Mouse (Mus musculus): ENCODE data around the gene Mthfd1l. TPM values are rescaled to one million over a fixed set of nuclear protein-coding genes. Genes with fewer than 3 reads are reported as not detected.

Mthfd1l gene
- total and polyA plus RNA-seq, 2 experiments from 2014 or later, result 2.8 to 3.0 TPM

DNA sequence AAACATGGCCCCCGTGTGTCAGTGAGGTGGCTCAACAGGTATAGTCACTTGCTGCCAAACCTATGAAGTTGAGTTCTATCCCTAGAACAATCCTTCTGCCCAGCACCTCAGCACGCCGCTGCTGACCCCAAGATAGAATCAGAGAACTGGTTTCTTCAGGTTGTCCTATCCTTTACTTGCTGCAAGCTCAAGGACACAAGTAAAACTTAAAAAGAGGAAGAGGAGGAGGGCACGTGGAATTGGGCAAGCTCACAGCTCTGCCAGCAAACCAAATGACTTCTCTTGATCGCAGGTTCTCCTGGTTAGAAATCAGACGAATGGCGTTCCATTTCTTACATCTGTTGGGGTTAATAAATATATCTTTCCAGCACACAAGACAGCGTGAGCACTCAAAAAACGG lies 681 bp upstream of the Mthfd1l start:
- peak overlapping the region; percentile 93; the same call in 1 of the 2 replicates for H3K4me2 ChIP-seq (ENCODE audit: low read depth, low read length)
- 82% methylated on average over 9 of the region's 9 CpGs for WGBS
- no peaks in the 10 kb centered on the region for H3K36me3 ChIP-seq (replicated peaks; ENCODE audit: control insufficient read depth, insufficient read depth, low read length)
- H3K9ac ChIP-seq (replicated peaks; ENCODE audit: low read depth, low read length), result no peak overlapping the region
- no peak overlapping the region for H3K4me3 ChIP-seq (ENCODE audit: low read depth, low read length)
- no peak for TF ChIP-seq EP300 (IDR thresholded peaks at IDR 0.05; ENCODE audit: low read depth)
- no peak for TF ChIP-seq CTCF (IDR thresholded peaks at IDR 0.05; ENCODE audit: low read depth)
- H3K9me3 ChIP-seq (replicated peaks; ENCODE audit: control insufficient read depth, low read length), result no peaks in the 10 kb centered on the region
- H3K4me1 ChIP-seq (ENCODE audit: control insufficient read depth, insufficient read depth), result no peaks in the 10 kb centered on the region
- H3K27me3 ChIP-seq (ENCODE audit: control insufficient read depth, insufficient read depth, low read length), result no peaks in the 10 kb centered on the region
- ATAC-seq (ENCODE audit: insufficient read depth, low read depth), result no peak
- DNase-seq (ENCODE audit: low spot score), result no peak
- no peak overlapping the region for H3K27ac ChIP-seq (ENCODE audit: low read depth)

DNA sequence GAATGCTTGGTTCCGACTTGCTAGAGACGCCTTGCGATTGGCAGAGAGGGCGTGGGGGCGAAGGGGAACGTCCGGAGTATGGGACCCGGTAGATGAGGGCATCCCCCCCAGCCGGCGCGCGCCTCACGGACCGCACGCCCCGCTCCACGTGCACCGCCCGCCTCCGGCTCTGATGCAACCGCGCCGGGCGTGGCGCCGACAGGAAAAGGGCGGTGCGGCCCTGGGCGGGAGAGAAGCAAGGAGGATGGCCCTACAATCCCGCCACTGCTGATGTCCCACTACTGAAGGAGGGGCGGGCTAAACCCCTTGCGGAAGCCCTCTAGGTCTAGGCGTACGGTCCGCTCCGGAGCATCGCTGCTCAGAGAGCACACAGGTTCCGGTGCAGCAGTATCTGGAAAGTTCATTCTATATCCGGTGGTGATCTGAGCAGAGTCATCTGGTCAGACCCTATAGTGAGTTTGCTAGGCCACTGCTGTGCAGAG lies 712 bp downstream of the Mthfd1l start:
- Histone ChIP-seq H3K9ac (replicated peaks; ENCODE audit: low read depth, low read length) (peak overlapping the region; percentile 56), H3K36me3 (replicated peaks; ENCODE audit: control insufficient read depth, insufficient read depth, low read length) (no peaks in the 10 kb centered on the region), H3K9me3 (replicated peaks; ENCODE audit: control insufficient read depth, low read length) (no peaks in the 10 kb centered on the region), H3K4me2 (ENCODE audit: low read depth, low read length) (peak overlapping the region; percentile 93), H3K4me1 (ENCODE audit: control insufficient read depth, insufficient read depth) (no peaks in the 10 kb centered on the region), H3K27me3 (ENCODE audit: control insufficient read depth, insufficient read depth, low read length) (no peaks in the 10 kb centered on the region), H3K4me3 (ENCODE audit: low read depth, low read length) (peak overlapping the region; percentile 66), H3K27ac (ENCODE audit: low read depth) (peak overlapping the region; percentile 88)
- ATAC-seq (ENCODE audit: insufficient read depth, low read depth), result peak; percentile 92
- TF ChIP-seq EP300 (IDR thresholded peaks at IDR 0.05; ENCODE audit: low read depth) (peak; percentile 55; the same call in 1 of the 2 replicates), CTCF (IDR thresholded peaks at IDR 0.05; ENCODE audit: low read depth) (no peak)
- under 1% methylated on average over 29 of the region's 39 CpGs for WGBS
- peak; percentile 89 for DNase-seq (ENCODE audit: low spot score)

DNA sequence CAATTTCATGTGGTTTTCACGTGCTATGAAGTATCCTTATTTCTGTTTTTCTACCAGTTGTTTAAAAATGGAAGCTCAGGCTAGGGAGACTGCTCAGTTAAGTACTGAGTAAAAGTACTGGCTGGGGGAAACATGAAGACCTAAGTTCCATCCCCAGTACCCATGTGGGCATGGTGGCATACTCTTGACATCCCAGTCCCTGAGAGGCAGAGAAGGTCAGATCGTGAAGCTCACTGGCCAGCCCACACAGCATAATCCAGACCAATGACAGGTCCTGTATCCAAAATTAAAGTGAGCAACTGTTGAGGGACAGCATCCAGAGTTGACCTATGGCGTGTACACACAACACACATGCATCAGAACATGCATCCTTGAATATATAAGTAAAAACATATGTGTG lies 1.5 kb downstream of the Mthfd1l start:
- no peak for ATAC-seq (ENCODE audit: insufficient read depth, low read depth)
- Histone ChIP-seq H3K4me3 (ENCODE audit: low read depth, low read length) (no peak overlapping the region), H3K9me3 (replicated peaks; ENCODE audit: control insufficient read depth, low read length) (no peaks in the 10 kb centered on the region), H3K36me3 (replicated peaks; ENCODE audit: control insufficient read depth, insufficient read depth, low read length) (no peaks in the 10 kb centered on the region; the same call in 1 of the 2 replicates), H3K9ac (replicated peaks; ENCODE audit: low read depth, low read length) (no peak overlapping the region), H3K27ac (ENCODE audit: low read depth) (no peak overlapping the region), H3K27me3 (ENCODE audit: control insufficient read depth, insufficient read depth, low read length) (no peaks in the 10 kb centered on the region), H3K4me2 (ENCODE audit: low read depth, low read length) (peak overlapping the region; percentile 93; the same call in 1 of the 2 replicates), H3K4me1 (ENCODE audit: control insufficient read depth, insufficient read depth) (no peaks in the 10 kb centered on the region)
- TF ChIP-seq CTCF (IDR thresholded peaks at IDR 0.05; ENCODE audit: low read depth) (no peak), EP300 (IDR thresholded peaks at IDR 0.05; ENCODE audit: low read depth) (no peak)
- WGBS, result 69% methylated on average over 3 of the region's 3 CpGs
- no peak for DNase-seq (ENCODE audit: low spot score)

DNA sequence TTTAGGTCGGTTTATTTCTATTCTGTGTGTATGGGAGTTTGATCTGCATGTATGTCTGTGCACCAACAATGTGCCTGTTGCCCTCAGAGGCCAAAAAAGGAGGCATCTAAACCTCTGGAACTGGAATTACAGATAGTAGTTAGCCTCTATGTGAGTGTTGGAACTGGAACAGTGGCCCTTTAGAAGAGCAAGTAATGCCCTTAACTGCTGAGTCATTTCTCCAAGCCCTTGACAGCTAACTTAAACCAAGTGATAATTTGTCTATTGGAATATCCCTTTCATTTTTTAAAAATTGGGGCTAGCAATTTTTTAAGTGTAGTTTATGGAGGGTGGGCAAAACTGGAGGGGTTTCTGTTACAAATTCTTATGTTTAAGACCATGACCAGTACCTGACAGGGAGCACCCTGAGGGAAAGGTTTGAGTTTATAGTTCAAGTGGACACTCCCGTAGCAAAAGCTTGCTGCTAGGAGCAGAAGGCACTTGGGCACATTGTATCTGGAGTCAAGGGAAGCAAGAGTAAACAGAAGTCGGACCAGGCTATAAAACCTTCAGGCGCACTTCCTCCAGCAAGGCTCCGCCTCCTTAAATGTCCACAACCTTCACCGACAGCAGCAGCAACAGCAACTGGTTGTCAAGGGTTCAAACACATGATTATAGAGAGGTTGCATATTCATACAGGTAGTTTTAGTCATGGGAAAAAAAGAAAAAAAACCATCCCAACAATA lies 3.1 kb downstream of the Mthfd1l start:
- DNase-seq (ENCODE audit: low spot score), result no peak
- H3K9ac ChIP-seq (replicated peaks; ENCODE audit: low read depth, low read length), result no peak overlapping the region
- no peak overlapping the region for H3K4me2 ChIP-seq (ENCODE audit: low read depth, low read length)
- no peak overlapping the region for H3K4me3 ChIP-seq (ENCODE audit: low read depth, low read length)
- H3K27me3 ChIP-seq (ENCODE audit: control insufficient read depth, insufficient read depth, low read length), result no peaks in the 10 kb centered on the region
- peaks cover 10% of the 10 kb centered on the region for H3K36me3 ChIP-seq (replicated peaks; ENCODE audit: control insufficient read depth, insufficient read depth, low read length)
- H3K9me3 ChIP-seq (replicated peaks; ENCODE audit: control insufficient read depth, low read length), result no peaks in the 10 kb centered on the region
- no peak overlapping the region for H3K27ac ChIP-seq (ENCODE audit: low read depth)
- TF ChIP-seq CTCF (IDR thresholded peaks at IDR 0.05; ENCODE audit: low read depth) (no peak), EP300 (IDR thresholded peaks at IDR 0.05; ENCODE audit: low read depth) (no peak)
- no peaks in the 10 kb centered on the region for H3K4me1 ChIP-seq (ENCODE audit: control insufficient read depth, insufficient read depth)
- no peak for ATAC-seq (ENCODE audit: insufficient read depth, low read depth)
- WGBS, result 65% methylated on average over 6 of the region's 6 CpGs

DNA sequence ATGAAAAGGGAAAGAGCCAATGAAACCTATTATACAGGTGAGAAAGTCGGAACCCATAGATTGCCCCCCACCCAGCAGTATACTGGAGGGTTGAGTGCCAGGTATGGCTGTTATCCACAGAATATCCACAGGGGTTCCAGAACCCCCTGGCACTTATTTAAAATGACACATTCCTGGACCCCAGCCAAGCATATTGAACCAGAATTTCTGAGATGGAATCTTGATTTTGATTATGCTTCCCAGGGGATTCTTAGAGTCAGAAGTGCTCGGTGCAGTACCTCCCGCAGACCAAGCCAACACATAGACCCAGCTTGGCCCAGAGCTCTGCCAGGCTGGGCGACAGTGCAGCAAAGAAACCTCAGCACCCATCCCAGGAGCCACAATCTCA lies 3.7 kb downstream of the Mthfd1l start:
- 85% methylated on average over 4 of the region's 4 CpGs for WGBS
- DNase-seq (ENCODE audit: low spot score) (no peak), ATAC-seq (ENCODE audit: insufficient read depth, low read depth) (no peak)
- Histone ChIP-seq H3K27me3 (ENCODE audit: control insufficient read depth, insufficient read depth, low read length) (no peaks in the 10 kb centered on the region), H3K4me1 (ENCODE audit: control insufficient read depth, insufficient read depth) (no peaks in the 10 kb centered on the region), H3K9me3 (replicated peaks; ENCODE audit: control insufficient read depth, low read length) (no peaks in the 10 kb centered on the region), H3K9ac (replicated peaks; ENCODE audit: low read depth, low read length) (no peak overlapping the region), H3K27ac (ENCODE audit: low read depth) (no peak overlapping the region), H3K4me3 (ENCODE audit: low read depth, low read length) (no peak overlapping the region), H3K36me3 (replicated peaks; ENCODE audit: control insufficient read depth, insufficient read depth, low read length) (peaks cover 10% of the 10 kb centered on the region), H3K4me2 (ENCODE audit: low read depth, low read length) (no peak overlapping the region)
- TF ChIP-seq EP300 (IDR thresholded peaks at IDR 0.05; ENCODE audit: low read depth), result no peak
- no peak for TF ChIP-seq CTCF (IDR thresholded peaks at IDR 0.05; ENCODE audit: low read depth)
